Mouse (Mus musculus): Measurements from ENCODE around the gene Ampd1. TPM values are rescaled to one million over a fixed set of nuclear protein-coding genes. Genes with fewer than 3 reads are reported as not detected.

The Ampd1 gene
- total RNA-seq (2021) = not detected
- long read RNA-seq, experiment 1 = 0 reads
- long read RNA-seq, experiment 2 = 0 reads

GRCm38 (mm10) chr3:103073771-103074170 lies at the start of gene Ampd1:
Ampd1 (plus strand) TSS chr3:103074014.
- no peak for DNase-seq

GRCm38 (mm10) chr3:103026174-103026573 lies 47.6 kb upstream of the Ampd1 start:
- no peak for DNase-seq

- DNase-seq = no peak
These were observed 33.5 kb upstream of the Ampd1 start for GRCm38 (mm10) chr3:103040285-103040684.

GRCm38 (mm10) chr3:103040861-103041379 lies 32.9 kb upstream of the Ampd1 start:
- DNase-seq = no peak

- DNase-seq = no peak
These were observed 17.7 kb upstream of the Ampd1 start for GRCm38 (mm10) chr3:103056016-103056595.

- DNase-seq = no peak
These were observed 16.1 kb upstream of the Ampd1 start for GRCm38 (mm10) chr3:103057752-103058151.

GRCm38 (mm10) chr3:103058207-103059157 lies 15.3 kb upstream of the Ampd1 start, which contains the start of gene Nras:
Nras (plus strand) TSS chr3:103058285.
- peak; percentile 96 to 97 for DNase-seq

GRCm38 (mm10) chr3:103066927-103067326 lies 6.9 kb upstream of the Ampd1 start:
- DNase-seq = no peak

- no peak for DNase-seq
These were observed 4.8 kb upstream of the Ampd1 start for GRCm38 (mm10) chr3:103068971-103069370.

GRCm38 (mm10) chr3:103075871-103076270 lies 2.1 kb downstream of the Ampd1 start:
- DNase-seq = no peak

GRCm38 (mm10) chr3:103076476-103076875 lies 2.7 kb downstream of the Ampd1 start:
- DNase-seq = no peak

GRCm38 (mm10) chr3:103079301-103079700 lies 5.5 kb downstream of the Ampd1 start:
- DNase-seq = no peak

GRCm38 (mm10) chr3:103081051-103081450 lies 7.2 kb downstream of the Ampd1 start:
- no peak for DNase-seq

- DNase-seq = no peak
These were observed 8.1 kb downstream of the Ampd1 start for GRCm38 (mm10) chr3:103081861-103082453.

GRCm38 (mm10) chr3:103082761-103083160 lies 8.9 kb downstream of the Ampd1 start:
- DNase-seq = no peak

GRCm38 (mm10) chr3:103085986-103086385 lies 12.2 kb downstream of the Ampd1 start:
- no peak for DNase-seq

GRCm38 (mm10) chr3:103091753-103092152 lies 17.9 kb downstream of the Ampd1 start:
- no peak for DNase-seq

GRCm38 (mm10) chr3:103098662-103099061 lies 24.8 kb downstream of the Ampd1 start:
- DNase-seq = peak in 1 of 2 experiments; percentile 25

- DNase-seq = no peak
These were observed 25.9 kb downstream of the Ampd1 start for GRCm38 (mm10) chr3:103099667-103100066.

- DNase-seq = no peak
These were observed 26.9 kb downstream of the Ampd1 start for GRCm38 (mm10) chr3:103100735-103101134.

GRCm38 (mm10) chr3:103101194-103101593 lies 27.4 kb downstream of the Ampd1 start:
- no peak for DNase-seq

GRCm38 (mm10) chr3:103101909-103102308 lies 28.1 kb downstream of the Ampd1 start:
- DNase-seq = peak in 1 of 2 experiments; percentile 2
